Mouse (Mus musculus) T-cell, adult 2 months (primary cell): ENCODE data around the gene Map3k15.

ENCODE experiments used
- DNase-seq: peaks from one replicate; pipeline ENCODE4 v3.0.0; 2022; ENCODE audit warnings: low spot score

Map3k15 gene

GRCm38 (mm10) chrX:159988002-159988960 is at the start of gene Map3k15:
Map3k15 (plus strand) TSS chrX:159988433.
- DNase-seq = peak; percentile 75

- DNase-seq = no peak
Measured at GRCm38 (mm10) chrX:159942569-159942968, 45.7 kb upstream of the Map3k15 start.

- no peak for DNase-seq
Measured at GRCm38 (mm10) chrX:159943586-159943985, 44.6 kb upstream of the Map3k15 start.

GRCm38 (mm10) chrX:159953546-159954429 is 34.4 kb upstream of the Map3k15 start:
- DNase-seq = no peak

GRCm38 (mm10) chrX:159954430-159954779 is 33.8 kb upstream of the Map3k15 start:
- DNase-seq = no peak

GRCm38 (mm10) chrX:159955433-159955832 is 32.8 kb upstream of the Map3k15 start:
- DNase-seq = no peak

- no peak for DNase-seq
Measured at GRCm38 (mm10) chrX:159961385-159961784, 26.8 kb upstream of the Map3k15 start.

- DNase-seq = peak; percentile 22
Measured at GRCm38 (mm10) chrX:159963273-159963672, 25.0 kb upstream of the Map3k15 start.

GRCm38 (mm10) chrX:159963925-159964324 is 24.3 kb upstream of the Map3k15 start:
- no peak for DNase-seq

- DNase-seq = no peak
Measured at GRCm38 (mm10) chrX:159969025-159969424, 19.2 kb upstream of the Map3k15 start.

GRCm38 (mm10) chrX:159971091-159971779 is 17.0 kb upstream of the Map3k15 start:
- DNase-seq = no peak

- DNase-seq = peak; percentile 12
Measured at GRCm38 (mm10) chrX:159973730-159974129, 14.5 kb upstream of the Map3k15 start.

GRCm38 (mm10) chrX:159976243-159976642 is 12.0 kb upstream of the Map3k15 start:
- DNase-seq = no peak

- DNase-seq = no peak
Measured at GRCm38 (mm10) chrX:159995808-159996207, 7.6 kb downstream of the Map3k15 start.

GRCm38 (mm10) chrX:160053306-160053705 is 65.1 kb downstream of the Map3k15 start:
- no peak for DNase-seq

- DNase-seq = no peak
Measured at GRCm38 (mm10) chrX:160054643-160055042, 66.4 kb downstream of the Map3k15 start.

- no peak for DNase-seq
Measured at GRCm38 (mm10) chrX:160091973-160092372, 103.7 kb downstream of the Map3k15 start.

- DNase-seq = no peak
Measured at GRCm38 (mm10) chrX:160107817-160108216, 119.6 kb downstream of the Map3k15 start.

- DNase-seq = no peak
Measured at GRCm38 (mm10) chrX:160113777-160114176, 125.5 kb downstream of the Map3k15 start.

- DNase-seq = no peak
Measured at GRCm38 (mm10) chrX:160116074-160116473, 127.8 kb downstream of the Map3k15 start.

- DNase-seq = peak; percentile 26
Measured at GRCm38 (mm10) chrX:160116658-160117057, 128.4 kb downstream of the Map3k15 start.
